Mouse (Mus musculus): ENCODE results near the gene Spry2. TPM values are rescaled to one million over a fixed set of nuclear protein-coding genes. Genes with fewer than 3 reads are reported as not detected.

Spry2 gene
- polyA plus RNA-seq (2016; fragmentation: Nextera tagmentation; extraction: Ambion mirVana), result 6.6 and 7.1 TPM in 2 replicates

- Histone ChIP-seq H3K27me3 (replicated peaks) (peaks cover 56% of the 10 kb centered on the region), H3K4me3 (peak within 1 kb of the TSS; percentile 58), H3K4me2 (peak within 1 kb of the TSS; percentile 73), H3K9me3 (replicated peaks) (no peaks in the 10 kb centered on the region), H3K27ac (peak within 1 kb of the TSS; percentile 87), H3K36me3 (peaks cover 10% of the 10 kb centered on the region), H3K9ac (peak within 1 kb of the TSS; percentile 71), H3K4me1 (peaks cover 22% of the 10 kb centered on the region; the same call in 1 of the 2 replicates)
- peak; percentile 80 for ATAC-seq
- WGBS (ENCODE audit: insufficient replicate concordance), result under 1% methylated on average over 61 of the region's 89 CpGs
Observed at GRCm38 (mm10) chr14:105896791-105897568, at the start of gene Spry2. Gene Spry2, minus strand, starts transcription at chr14:105896819.

GRCm38 (mm10) chr14:105941353-105941752, 44.7 kb upstream of the Spry2 start:
- H3K27ac ChIP-seq, result no peak overlapping the region
- no peak overlapping the region for H3K4me3 ChIP-seq
- H3K9me3 ChIP-seq (replicated peaks), result no peaks in the 10 kb centered on the region
- no peak overlapping the region for H3K4me2 ChIP-seq
- WGBS (ENCODE audit: insufficient replicate concordance), result 34% methylated on average over 9 of the region's 9 CpGs
- no peak for ATAC-seq
- H3K36me3 ChIP-seq, result no peaks in the 10 kb centered on the region
- no peaks in the 10 kb centered on the region for H3K4me1 ChIP-seq
- no peaks in the 10 kb centered on the region for H3K27me3 ChIP-seq (replicated peaks)
- H3K9ac ChIP-seq, result no peak overlapping the region

- Histone ChIP-seq H3K36me3 (no peaks in the 10 kb centered on the region), H3K4me2 (no peak overlapping the region), H3K4me3 (no peak overlapping the region), H3K4me1 (no peaks in the 10 kb centered on the region; the same call in 1 of the 2 replicates), H3K27me3 (replicated peaks) (no peaks in the 10 kb centered on the region), H3K9ac (no peak overlapping the region), H3K27ac (no peak overlapping the region), H3K9me3 (replicated peaks) (no peaks in the 10 kb centered on the region)
- ATAC-seq, result no peak
- 76% methylated on average over 9 of the region's 9 CpGs for WGBS (ENCODE audit: insufficient replicate concordance)
Observed at GRCm38 (mm10) chr14:105926726-105927125, 30.1 kb upstream of the Spry2 start.

GRCm38 (mm10) chr14:105925305-105925704, 28.7 kb upstream of the Spry2 start:
- no peak overlapping the region for H3K27ac ChIP-seq
- no peaks in the 10 kb centered on the region; the same call in 1 of the 2 replicates for H3K4me1 ChIP-seq
- no peaks in the 10 kb centered on the region for H3K36me3 ChIP-seq
- no peak for ATAC-seq
- H3K27me3 ChIP-seq (replicated peaks), result peaks cover 7% of the 10 kb centered on the region; the same call in 1 of the 2 replicates
- no peak overlapping the region for H3K4me2 ChIP-seq
- WGBS (ENCODE audit: insufficient replicate concordance), result 69% methylated on average over 2 of the region's 2 CpGs
- no peak overlapping the region for H3K9ac ChIP-seq
- H3K9me3 ChIP-seq (replicated peaks), result no peaks in the 10 kb centered on the region
- no peak overlapping the region for H3K4me3 ChIP-seq

DNA sequence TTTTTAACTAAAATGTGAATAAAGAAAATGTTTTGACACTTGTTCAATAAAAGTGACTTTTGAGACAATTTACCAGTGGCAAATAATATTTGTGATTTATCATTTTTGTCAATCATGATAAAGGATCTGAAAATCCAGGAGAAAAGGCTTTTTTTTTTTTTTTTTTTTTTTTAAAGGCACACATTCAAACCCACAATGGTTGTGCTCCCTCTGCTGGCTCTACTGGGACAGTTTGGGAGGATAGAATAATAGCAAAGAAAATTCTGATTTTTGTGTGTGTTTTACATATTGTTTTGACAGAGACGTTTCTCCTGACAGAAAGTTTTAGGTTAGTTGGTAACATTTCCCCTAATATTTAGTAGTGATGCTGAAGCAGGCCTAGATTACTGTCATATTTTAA, 28.1 kb upstream of the Spry2 start:
- no peaks in the 10 kb centered on the region; the same call in 1 of the 2 replicates for H3K4me1 ChIP-seq
- no peak overlapping the region for H3K9ac ChIP-seq
- no peak overlapping the region for H3K4me2 ChIP-seq
- H3K27me3 ChIP-seq (replicated peaks), result peaks cover 10% of the 10 kb centered on the region; the same call in 1 of the 2 replicates
- no peak overlapping the region for H3K4me3 ChIP-seq
- H3K27ac ChIP-seq, result no peak overlapping the region
- 35% methylated on average over 1 of the region's 1 CpGs for WGBS (ENCODE audit: insufficient replicate concordance)
- no peak for ATAC-seq
- H3K36me3 ChIP-seq, result no peaks in the 10 kb centered on the region
- H3K9me3 ChIP-seq (replicated peaks), result no peaks in the 10 kb centered on the region

DNA sequence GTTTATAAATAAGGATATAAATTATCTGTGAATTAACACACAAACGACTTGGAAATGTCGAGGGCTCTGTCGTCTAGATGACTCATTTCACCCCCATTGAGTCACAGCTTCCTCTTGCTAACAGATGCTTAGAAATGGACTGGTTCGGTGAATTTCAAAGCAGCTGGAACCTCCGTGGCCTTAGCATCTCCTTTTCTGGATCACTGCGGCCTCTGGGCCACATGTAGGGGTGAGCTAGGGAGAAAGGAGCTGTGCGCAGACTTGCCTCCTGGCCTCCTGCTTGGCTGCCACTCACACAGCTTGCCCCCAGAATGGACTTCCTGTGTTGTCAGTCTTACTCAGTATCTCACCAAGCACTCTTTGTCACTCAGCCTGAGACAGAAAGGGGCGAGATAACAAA, 26.3 kb upstream of the Spry2 start:
- no peak overlapping the region for H3K4me2 ChIP-seq
- H3K9me3 ChIP-seq (replicated peaks), result no peaks in the 10 kb centered on the region
- no peak overlapping the region for H3K27ac ChIP-seq
- no peak overlapping the region for H3K9ac ChIP-seq
- no peaks in the 10 kb centered on the region for H3K36me3 ChIP-seq
- no peaks in the 10 kb centered on the region; the same call in 1 of the 2 replicates for H3K4me1 ChIP-seq
- no peak overlapping the region for H3K4me3 ChIP-seq
- no peak for ATAC-seq
- peaks cover 10% of the 10 kb centered on the region; the same call in 1 of the 2 replicates for H3K27me3 ChIP-seq (replicated peaks)
- WGBS (ENCODE audit: insufficient replicate concordance), result 6% methylated on average over 8 of the region's 8 CpGs

DNA sequence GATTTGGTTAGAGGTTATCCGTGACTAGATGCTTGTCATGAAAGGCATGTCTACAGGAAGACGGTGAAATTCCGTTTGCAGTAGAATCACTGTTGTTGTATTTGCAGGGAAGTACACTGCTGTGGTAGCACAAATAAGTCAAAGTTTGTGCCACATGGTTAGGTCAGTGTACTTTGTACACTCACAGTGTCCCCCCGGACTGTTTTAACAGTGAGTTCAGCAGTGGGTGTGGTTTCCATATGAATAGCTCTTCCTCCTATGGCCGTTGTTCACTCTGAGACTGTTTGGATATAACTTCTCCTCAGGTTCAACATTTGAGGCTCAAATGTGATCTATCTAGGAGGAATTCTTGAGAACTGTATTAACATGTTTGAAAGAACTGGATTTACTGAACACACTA, 25.8 kb upstream of the Spry2 start:
- Histone ChIP-seq H3K36me3 (no peaks in the 10 kb centered on the region), H3K9ac (no peak overlapping the region), H3K4me2 (no peak overlapping the region), H3K4me1 (no peaks in the 10 kb centered on the region; the same call in 1 of the 2 replicates), H3K27ac (no peak overlapping the region), H3K4me3 (no peak overlapping the region), H3K27me3 (replicated peaks) (peaks cover 10% of the 10 kb centered on the region; the same call in 1 of the 2 replicates), H3K9me3 (replicated peaks) (no peaks in the 10 kb centered on the region)
- WGBS (ENCODE audit: insufficient replicate concordance), result 19% methylated on average over 5 of the region's 5 CpGs
- 0 out of 2 replicates have a peak, but pooled peaks have one; percentile 42 for ATAC-seq

GRCm38 (mm10) chr14:105921217-105921695, 24.6 kb upstream of the Spry2 start:
- H3K27ac ChIP-seq, result no peak overlapping the region
- H3K27me3 ChIP-seq (replicated peaks), result peaks cover 10% of the 10 kb centered on the region; the same call in 1 of the 2 replicates
- H3K4me2 ChIP-seq, result peak overlapping the region; percentile 27; the same call in 1 of the 2 replicates
- no peaks in the 10 kb centered on the region; the same call in 1 of the 2 replicates for H3K4me1 ChIP-seq
- WGBS (ENCODE audit: insufficient replicate concordance), result 11% methylated on average over 8 of the region's 8 CpGs
- no peak overlapping the region for H3K4me3 ChIP-seq
- no peak for ATAC-seq
- H3K9me3 ChIP-seq (replicated peaks), result no peaks in the 10 kb centered on the region
- H3K36me3 ChIP-seq, result no peaks in the 10 kb centered on the region
- H3K9ac ChIP-seq, result no peak overlapping the region

GRCm38 (mm10) chr14:105920395-105921216, 24.0 kb upstream of the Spry2 start:
- 18% methylated on average over 23 of the region's 23 CpGs for WGBS (ENCODE audit: insufficient replicate concordance)
- peaks cover 10% of the 10 kb centered on the region; the same call in 1 of the 2 replicates for H3K27me3 ChIP-seq (replicated peaks)
- no peak overlapping the region for H3K9ac ChIP-seq
- no peak overlapping the region for H3K27ac ChIP-seq
- H3K9me3 ChIP-seq (replicated peaks), result no peaks in the 10 kb centered on the region
- H3K36me3 ChIP-seq, result no peaks in the 10 kb centered on the region
- ATAC-seq, result no peak
- H3K4me2 ChIP-seq, result peak overlapping the region; percentile 12; the same call in 1 of the 2 replicates
- H3K4me1 ChIP-seq, result no peaks in the 10 kb centered on the region; the same call in 1 of the 2 replicates
- H3K4me3 ChIP-seq, result no peak overlapping the region

DNA sequence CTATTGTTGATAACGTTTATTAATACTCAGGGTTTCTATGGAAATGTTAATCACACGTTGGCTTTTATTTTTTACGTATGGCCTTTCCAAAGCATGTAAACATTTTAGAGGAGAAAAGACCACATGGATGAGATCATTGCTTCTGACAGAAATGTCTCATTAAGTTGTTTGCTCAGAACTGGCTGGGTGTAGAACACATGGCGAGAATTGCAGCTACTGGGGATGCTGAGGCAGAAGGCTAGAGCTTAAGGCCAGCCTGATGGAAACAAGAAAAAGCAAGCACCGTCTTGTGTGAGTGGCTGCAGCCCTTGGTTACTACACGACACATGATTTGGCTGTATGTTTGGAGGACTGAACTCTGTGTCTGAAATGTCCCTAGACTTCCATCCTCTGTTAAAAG, 10.6 kb upstream of the Spry2 start:
- 69% methylated on average over 6 of the region's 6 CpGs for WGBS (ENCODE audit: insufficient replicate concordance)
- Histone ChIP-seq H3K27me3 (replicated peaks) (no peaks in the 10 kb centered on the region), H3K36me3 (no peaks in the 10 kb centered on the region), H3K27ac (no peak overlapping the region), H3K9me3 (replicated peaks) (no peaks in the 10 kb centered on the region), H3K9ac (no peak overlapping the region), H3K4me2 (no peak overlapping the region), H3K4me3 (no peak overlapping the region), H3K4me1 (no peaks in the 10 kb centered on the region)
- ATAC-seq, result no peak

DNA sequence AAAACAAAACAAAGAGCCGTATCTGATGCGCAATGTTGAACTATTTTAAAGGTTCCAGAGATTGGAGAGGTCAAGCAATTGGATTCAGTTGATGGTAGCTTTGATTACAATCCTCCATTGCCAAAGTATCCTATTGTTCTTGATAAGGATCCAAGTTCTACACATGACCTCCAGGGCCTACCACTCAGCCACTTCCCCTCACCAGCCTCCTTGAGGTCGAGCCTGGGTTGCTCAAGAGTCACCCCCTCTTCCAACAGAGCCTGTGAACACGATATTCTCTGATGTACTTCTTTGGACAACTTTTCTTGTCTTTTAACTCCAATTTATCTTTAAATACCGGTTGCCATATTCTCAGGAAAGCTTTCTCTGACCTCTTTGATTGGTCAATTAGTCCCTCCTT, 9.3 kb upstream of the Spry2 start:
- Histone ChIP-seq H3K27me3 (replicated peaks) (no peaks in the 10 kb centered on the region), H3K4me2 (no peak overlapping the region), H3K9ac (no peak overlapping the region), H3K4me3 (no peak overlapping the region), H3K27ac (no peak overlapping the region), H3K9me3 (replicated peaks) (no peaks in the 10 kb centered on the region), H3K4me1 (no peaks in the 10 kb centered on the region), H3K36me3 (no peaks in the 10 kb centered on the region)
- WGBS (ENCODE audit: insufficient replicate concordance), result 67% methylated on average over 5 of the region's 5 CpGs
- ATAC-seq, result no peak

DNA sequence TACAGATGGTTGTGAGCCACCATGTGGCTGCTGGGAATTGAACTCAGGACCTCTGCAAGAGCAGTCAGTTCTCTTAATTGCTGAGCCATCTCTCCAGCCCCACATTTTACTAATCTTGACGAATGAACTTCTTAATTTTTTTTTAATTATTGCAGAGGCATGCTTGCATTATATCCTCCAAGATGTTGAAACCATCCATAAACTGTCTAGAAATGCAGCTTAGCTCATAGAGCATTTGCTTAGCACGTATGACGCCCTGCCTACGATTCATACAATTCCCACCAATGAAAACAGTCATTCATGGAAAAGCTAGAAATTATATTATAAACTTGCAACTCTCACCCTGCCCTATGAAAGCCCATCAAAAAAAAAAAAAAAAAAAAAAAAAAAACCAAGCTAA, 8.9 kb upstream of the Spry2 start:
- Histone ChIP-seq H3K9ac (no peak overlapping the region), H3K36me3 (no peaks in the 10 kb centered on the region), H3K9me3 (replicated peaks) (no peaks in the 10 kb centered on the region), H3K4me2 (no peak overlapping the region), H3K4me3 (no peak overlapping the region), H3K27ac (no peak overlapping the region), H3K27me3 (replicated peaks) (no peaks in the 10 kb centered on the region), H3K4me1 (no peaks in the 10 kb centered on the region)
- 80% methylated on average over 4 of the region's 4 CpGs for WGBS (ENCODE audit: insufficient replicate concordance)
- no peak for ATAC-seq
